Mouse (Mus musculus): ENCODE data around the gene F2rl1.

GRCm38 (mm10) chr13:95521029-95521428 lies 4.0 kb downstream of the F2rl1 start:
- no peak for TF ChIP-seq POLR2A (IDR thresholded peaks at IDR 0.05; ENCODE audit: insufficient read length, low read depth)
- TF ChIP-seq MAX (IDR thresholded peaks at IDR 0.05; ENCODE audit: low read depth): no peak
- no peak for TF ChIP-seq REST (IDR thresholded peaks at IDR 0.05; ENCODE audit: insufficient read depth, insufficient read length)
- no peak for TF ChIP-seq USF1 (IDR thresholded peaks at IDR 0.05; ENCODE audit: low read depth)
